Mouse (Mus musculus) stomach, embryonic 15.5 days (tissue): ENCODE data around the gene Spast. TPM values are rescaled to one million over a fixed set of nuclear protein-coding genes. Genes with fewer than 3 reads are reported as not detected.
"Not testable (repeated sequence)": the region's sequence is repeated elsewhere in the genome, so short reads cannot be mapped to it uniquely, and the experiment has no call there.

Source experiments
- ATAC-seq: fragments of 200-750 bp; cut with Nextera tagmentation; 2 replicates; pipeline ENCODE4 v1.8.0; 2017; ENCODE audit warnings: low read depth, moderate number of reproducible peaks, moderate TSS enrichment; ENCODE audit not compliant: insufficient read depth, low FRiP score
- H3K27ac ChIP-seq: fragments of 300-500 bp; sonication (generic); 2 replicates; pipeline ENCODE4 v1.5.1; 2015; ENCODE audit warnings: mild to moderate bottlenecking, inconsistent platforms
- H3K27me3 ChIP-seq: fragments of 300-500 bp; sonication (generic); replicated peaks from 2 replicates; pipeline ENCODE4 v1.6.1; 2015; ENCODE audit warnings: inconsistent platforms
- H3K36me3 ChIP-seq: fragments of 300-500 bp; sonication (generic); 2 replicates; pipeline ENCODE4 v1.6.1; 2015; ENCODE audit warnings: inconsistent platforms
- H3K4me1 ChIP-seq: fragments of 300-500 bp; sonication (generic); 2 replicates; pipeline ENCODE4 v1.6.1; 2015; ENCODE audit warnings: inconsistent platforms
- H3K4me2 ChIP-seq: fragments of 300-500 bp; sonication (generic); 2 replicates; pipeline ENCODE4 v1.6.1; 2015; ENCODE audit warnings: mild to moderate bottlenecking, inconsistent platforms
- H3K4me3 ChIP-seq: fragments of 300-500 bp; sonication (generic); replicated peaks from 2 replicates; pipeline ENCODE4 v1.5.1; 2015; ENCODE audit warnings: inconsistent platforms
- H3K9ac ChIP-seq: fragments of 300-500 bp; sonication (generic); 2 replicates; pipeline ENCODE4 v1.6.1; 2015; ENCODE audit warnings: inconsistent platforms
- H3K9me3 ChIP-seq: fragments of 300-500 bp; sonication (generic); 2 replicates; pipeline ENCODE4 v1.6.1; 2016; ENCODE audit warnings: inconsistent platforms
- WGBS: fragments of 180-500 bp; shearing (Covaris S2); methylation state at CpG from one replicate; pipeline ENCODE4 v1.1.7; 2015; 5-methylcytosine and 5-hydroxymethylcytosine counted together
- polyA plus RNA-seq: library from polyadenylated mRNA; unstranded; fragments of >200 nt; fragmentation: Nextera tagmentation; extraction: Ambion mirVana; gene quantifications from 2 replicates; pipeline ENCODE4 v1.2.1, GENCODE M21; 2015

The Spast gene
- polyA plus RNA-seq: 15.9 and 16.9 TPM in 2 replicates

DNA sequence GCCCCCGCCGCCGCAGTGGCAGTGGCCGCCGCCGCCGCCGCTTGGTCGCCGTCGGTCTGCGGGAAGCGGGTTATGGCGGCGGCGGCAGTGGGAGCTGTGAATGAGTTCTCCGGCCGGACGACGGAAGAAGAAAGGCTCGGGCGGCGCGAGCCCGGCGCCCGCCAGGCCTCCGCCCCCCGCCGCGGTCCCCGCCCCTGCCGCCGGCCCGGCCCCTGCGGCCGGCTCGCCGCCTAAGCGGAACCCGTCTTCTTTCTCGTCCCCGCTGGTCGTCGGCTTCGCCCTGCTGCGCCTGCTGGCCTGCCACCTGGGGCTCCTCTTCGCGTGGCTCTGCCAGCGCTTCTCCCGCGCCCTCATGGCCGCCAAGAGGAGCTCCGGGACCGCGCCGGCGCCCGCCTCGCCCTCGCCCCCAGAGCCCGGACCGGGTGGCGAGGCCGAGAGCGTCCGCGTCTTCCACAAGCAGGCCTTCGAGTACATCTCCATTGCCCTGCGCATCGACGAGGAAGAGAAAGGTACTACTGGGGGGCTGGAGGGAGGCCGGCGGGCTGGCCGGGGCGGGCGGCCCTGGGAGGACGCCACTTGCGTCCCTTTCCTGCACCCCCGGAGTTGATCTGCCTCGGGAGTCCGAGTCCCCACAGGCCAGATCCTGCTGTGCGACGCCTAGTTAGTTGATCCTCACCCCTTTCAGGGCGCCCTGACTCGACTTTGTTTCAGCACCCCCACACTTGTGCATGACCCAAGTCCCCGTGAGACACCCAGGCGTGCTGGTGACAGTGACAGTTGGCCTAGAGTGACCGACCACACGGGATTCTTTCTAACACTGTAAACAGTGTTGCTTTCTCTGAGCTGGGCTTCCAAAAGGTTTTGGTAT lies at the start of gene Spast:
Gene Spast, plus strand, starts transcription at position 51 of the 868 bp plus-strand sequence.
- H3K27me3 ChIP-seq: no peaks in the 10 kb centered on the region
- H3K27ac ChIP-seq: peak within 1 kb of the TSS; percentile 98
- peak; percentile 88 for ATAC-seq
- peaks cover 10% of the 10 kb centered on the region; the same call in 1 of the 2 replicates for H3K4me1 ChIP-seq
- WGBS: under 1% methylated on average over 85 of the region's 90 CpGs
- H3K36me3 ChIP-seq: no peaks in the 10 kb centered on the region
- H3K9ac ChIP-seq: peak within 1 kb of the TSS; percentile 88
- H3K4me2 ChIP-seq: peak within 1 kb of the TSS; percentile 60
- H3K9me3 ChIP-seq: no peaks in the 10 kb centered on the region
- H3K4me3 ChIP-seq: peak within 1 kb of the TSS; percentile 96

DNA sequence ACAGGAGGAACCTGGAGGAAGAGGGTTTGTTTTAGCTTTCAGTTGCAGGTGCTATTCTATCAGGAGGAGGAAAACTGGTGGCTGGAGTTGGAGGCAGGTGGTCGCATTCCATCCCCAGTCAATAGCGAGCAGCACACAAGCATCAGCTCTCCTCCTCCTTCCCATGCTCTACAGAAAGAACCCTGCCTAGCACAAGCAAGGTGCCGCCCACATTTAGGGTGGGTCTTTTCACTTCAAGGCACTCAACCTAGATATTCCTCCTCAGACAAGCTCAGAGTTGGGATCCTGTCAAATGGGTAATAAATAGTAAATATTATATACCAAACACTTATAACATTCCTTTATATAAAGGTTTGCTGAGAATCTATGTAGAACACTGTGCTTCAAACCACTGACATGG lies 48.6 kb upstream of the Spast start:
- H3K36me3 ChIP-seq: no peaks in the 10 kb centered on the region
- no peaks in the 10 kb centered on the region for H3K9me3 ChIP-seq
- no peak for ATAC-seq
- no peak overlapping the region for H3K4me2 ChIP-seq
- 67% methylated on average over 3 of the region's 3 CpGs for WGBS
- no peaks in the 10 kb centered on the region for H3K27me3 ChIP-seq
- H3K4me3 ChIP-seq: no peak overlapping the region
- H3K9ac ChIP-seq: no peak overlapping the region
- H3K27ac ChIP-seq: no peak overlapping the region
- peaks cover 3% of the 10 kb centered on the region for H3K4me1 ChIP-seq

DNA sequence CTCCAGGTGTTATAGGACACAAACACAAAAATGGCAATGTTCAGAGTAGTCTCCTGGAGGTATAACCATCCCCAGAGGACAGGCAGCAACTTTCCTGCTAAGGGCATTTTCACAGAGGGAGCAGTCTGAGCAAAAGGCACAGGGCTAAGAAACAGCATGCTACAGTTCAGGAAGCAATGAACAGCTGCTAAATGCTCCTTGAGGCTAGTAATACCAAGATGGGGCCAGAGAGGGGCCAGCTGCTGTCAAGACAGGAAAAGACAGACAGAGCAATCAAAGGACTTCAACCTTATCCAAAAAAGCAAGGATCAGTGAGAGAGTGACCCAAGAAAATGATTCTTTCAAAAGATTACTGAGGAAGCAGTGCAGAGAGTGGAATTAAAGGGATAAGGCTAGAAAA lies 47.9 kb upstream of the Spast start:
- Histone ChIP-seq H3K4me2 (no peak overlapping the region), H3K4me1 (peaks cover 3% of the 10 kb centered on the region), H3K27me3 (no peaks in the 10 kb centered on the region), H3K36me3 (no peaks in the 10 kb centered on the region), H3K27ac (no peak overlapping the region), H3K9ac (no peak overlapping the region), H3K9me3 (no peaks in the 10 kb centered on the region), H3K4me3 (no peak overlapping the region)
- no peak for ATAC-seq

DNA sequence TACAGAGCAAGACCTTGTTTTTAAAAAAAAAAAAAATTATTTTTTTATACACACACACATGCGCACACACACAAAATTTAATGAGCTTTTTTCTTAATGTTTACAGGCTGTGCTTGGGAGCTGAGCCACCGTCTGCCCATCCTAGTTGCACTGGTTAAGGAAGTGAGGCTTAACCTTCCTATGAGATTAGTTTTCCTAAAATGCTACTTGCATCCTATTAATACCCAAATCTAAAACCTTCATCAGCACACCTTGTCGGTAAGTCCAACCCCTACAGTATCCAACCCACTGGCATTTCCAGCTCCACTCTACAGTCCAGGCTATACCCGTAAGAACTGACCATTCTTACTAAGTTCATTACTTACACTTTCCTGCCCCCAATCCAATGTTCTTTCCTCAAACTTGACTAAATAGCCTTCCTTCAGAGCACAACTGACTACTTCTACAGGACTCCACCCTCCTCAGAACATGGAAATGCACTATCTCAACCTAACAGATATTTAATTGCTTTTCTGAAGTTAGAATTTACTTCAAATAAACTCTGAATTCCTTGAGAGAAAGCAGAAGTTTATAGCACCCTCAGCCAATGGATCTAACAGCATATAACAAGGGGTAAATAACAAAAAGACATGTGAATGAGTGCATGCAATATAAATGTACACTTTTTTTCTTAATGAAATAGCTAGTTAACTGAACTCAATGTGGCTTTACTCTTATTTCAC lies 47.0 kb upstream of the Spast start:
- H3K27me3 ChIP-seq: no peaks in the 10 kb centered on the region
- peaks cover 3% of the 10 kb centered on the region for H3K4me1 ChIP-seq
- 76% methylated on average over 4 of the region's 4 CpGs for WGBS
- H3K4me3 ChIP-seq: no peak overlapping the region
- H3K27ac ChIP-seq: no peak overlapping the region
- no peak overlapping the region for H3K9ac ChIP-seq
- H3K36me3 ChIP-seq: no peaks in the 10 kb centered on the region
- H3K4me2 ChIP-seq: no peak overlapping the region
- H3K9me3 ChIP-seq: no peaks in the 10 kb centered on the region
- no peak for ATAC-seq

DNA sequence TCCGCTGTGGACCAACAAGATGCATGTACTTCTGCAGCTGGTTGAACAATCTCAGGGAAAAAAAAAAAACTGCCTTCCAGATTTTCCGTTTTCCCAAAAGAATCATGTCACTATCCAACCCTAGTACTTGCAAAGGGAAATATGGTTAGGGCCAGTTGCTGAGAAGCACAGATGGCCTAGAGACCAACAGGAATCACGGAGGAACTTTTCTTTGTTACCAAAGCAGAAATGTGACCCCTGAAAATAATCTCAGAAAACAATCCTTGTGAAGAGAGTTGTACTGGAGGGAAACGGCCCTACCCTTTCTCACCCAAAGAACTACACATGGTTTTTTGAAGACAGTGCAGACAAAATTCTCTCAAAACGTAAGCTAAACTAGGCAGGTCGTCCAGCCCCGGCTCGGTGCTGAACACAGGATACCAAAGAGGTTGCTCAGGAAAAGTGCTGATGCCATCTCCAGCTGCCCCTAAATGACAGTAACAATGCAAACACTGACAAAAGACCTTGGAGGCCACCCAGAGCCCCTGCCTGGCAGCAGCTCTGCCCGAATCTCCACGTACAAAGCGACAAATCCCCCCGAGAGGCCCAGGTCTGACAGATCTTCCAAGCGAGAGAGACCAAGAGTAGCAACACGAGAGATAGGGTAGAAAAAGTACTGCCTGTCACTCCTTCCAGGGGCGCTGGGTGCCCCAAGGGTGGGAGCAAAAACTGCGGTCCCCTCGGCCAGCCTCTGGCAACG lies 44.9 kb upstream of the Spast start:
- Histone ChIP-seq H3K4me2 (peak overlapping the region; percentile 60), H3K4me1 (peaks cover 3% of the 10 kb centered on the region), H3K9ac (peak overlapping the region; percentile 95), H3K9me3 (no peaks in the 10 kb centered on the region), H3K36me3 (no peaks in the 10 kb centered on the region; the same call in 1 of the 2 replicates), H3K4me3 (peak overlapping the region; percentile 91), H3K27ac (peak overlapping the region; percentile 99), H3K27me3 (no peaks in the 10 kb centered on the region)
- WGBS: 2% methylated on average over 18 of the region's 18 CpGs
- ATAC-seq: 0 out of 2 replicates have a peak, but pooled peaks have one; percentile 0

DNA sequence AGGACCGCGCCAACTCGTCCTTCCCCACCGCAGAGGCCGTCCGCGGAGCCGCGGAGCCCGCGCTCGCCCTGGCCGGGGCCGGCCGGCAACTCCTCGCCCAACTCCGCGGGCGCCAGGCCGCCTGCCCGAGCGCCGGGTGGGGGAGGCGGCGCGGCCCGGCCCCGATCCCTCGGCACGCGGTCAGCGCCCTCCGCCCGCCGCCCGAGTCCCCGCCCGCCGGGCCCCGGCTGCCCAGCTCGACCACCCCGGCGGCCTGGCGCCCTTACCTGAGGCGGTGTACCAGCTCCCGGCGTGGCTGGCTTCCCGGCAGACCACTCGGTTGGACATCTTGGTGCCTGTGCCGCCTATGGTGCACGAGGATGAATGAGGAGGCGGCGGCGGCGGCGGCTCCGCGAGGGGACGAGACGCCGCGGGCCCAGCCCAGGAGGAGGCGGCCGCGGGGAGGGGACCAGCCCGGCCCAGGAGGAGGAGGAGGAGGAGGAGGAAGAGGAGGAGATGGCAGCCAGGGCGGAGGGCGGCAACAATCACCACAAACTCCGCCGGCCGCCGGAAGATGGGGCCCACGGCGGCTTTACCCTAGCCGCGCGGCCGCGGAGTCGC lies 44.3 kb upstream of the Spast start:
- Histone ChIP-seq H3K9me3 (no peaks in the 10 kb centered on the region), H3K27me3 (no peaks in the 10 kb centered on the region), H3K27ac (peak overlapping the region; percentile 99), H3K36me3 (no peaks in the 10 kb centered on the region; the same call in 1 of the 2 replicates), H3K4me2 (peak overlapping the region; percentile 60), H3K9ac (peak overlapping the region; percentile 95), H3K4me3 (peak overlapping the region; percentile 91), H3K4me1 (peaks cover 3% of the 10 kb centered on the region)
- ATAC-seq: peak; percentile 92
- WGBS: under 1% methylated on average over 49 of the region's 80 CpGs

DNA sequence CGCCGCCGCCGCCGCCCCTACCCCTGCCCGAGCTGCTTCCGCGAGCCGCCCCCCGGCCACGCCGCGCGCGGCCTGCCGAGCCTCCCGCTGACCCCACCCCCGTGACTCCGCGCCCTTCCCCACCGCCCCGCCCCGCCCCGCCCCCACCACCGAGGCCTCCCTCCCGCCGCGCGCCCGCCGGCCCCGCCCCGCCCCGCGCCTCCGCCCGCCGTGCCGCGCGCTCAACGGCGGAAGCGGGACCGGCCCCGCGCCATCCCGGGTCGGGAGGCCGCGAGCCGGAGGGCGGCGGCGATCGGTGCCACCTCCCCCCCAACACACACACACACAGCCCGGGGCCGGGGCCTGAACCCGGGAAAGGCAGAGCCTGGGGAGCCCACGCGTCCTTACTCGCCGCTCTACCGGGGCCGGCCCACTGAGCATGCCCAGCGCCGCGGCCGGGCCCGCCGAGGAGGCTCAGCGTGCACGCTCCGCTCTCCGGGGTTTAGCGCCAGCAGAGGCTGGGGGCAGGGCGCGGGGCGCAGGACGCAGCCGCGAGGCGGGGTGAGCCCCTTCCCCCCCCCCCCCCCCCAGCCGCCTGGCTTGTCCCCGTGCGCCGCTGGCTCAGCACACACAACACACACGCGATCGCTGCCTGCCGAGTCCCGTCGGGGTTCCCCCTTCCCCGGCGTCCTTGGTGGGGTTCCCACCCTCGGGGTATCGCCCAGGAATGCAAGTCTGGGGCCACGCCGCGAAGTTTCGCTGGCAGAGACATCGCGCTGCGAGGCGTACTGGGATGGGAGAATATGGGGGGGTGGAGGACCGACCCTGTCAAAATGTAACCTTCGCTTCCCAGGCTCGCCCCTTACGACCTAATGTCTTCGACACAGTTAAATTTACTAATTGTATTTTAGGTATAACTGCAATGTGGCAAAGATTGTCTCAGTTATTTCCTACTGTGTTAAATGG lies 43.5 kb upstream of the Spast start, which contains the start of gene Memo1:
Gene Memo1, minus strand, starts transcription at position 496 of the 945 bp plus-strand sequence.
- peak within 1 kb of the TSS; percentile 78 for H3K4me2 ChIP-seq
- WGBS: 0% methylated on average over 55 of the region's 110 CpGs
- no peaks in the 10 kb centered on the region; the same call in 1 of the 2 replicates for H3K36me3 ChIP-seq
- H3K27ac ChIP-seq: peak within 1 kb of the TSS; percentile 99
- peak; percentile 89 for ATAC-seq
- H3K9ac ChIP-seq: peak within 1 kb of the TSS; percentile 95
- no peaks in the 10 kb centered on the region for H3K27me3 ChIP-seq
- no peaks in the 10 kb centered on the region for H3K9me3 ChIP-seq
- H3K4me3 ChIP-seq: peak within 1 kb of the TSS; percentile 91
- H3K4me1 ChIP-seq: peaks cover 3% of the 10 kb centered on the region

DNA sequence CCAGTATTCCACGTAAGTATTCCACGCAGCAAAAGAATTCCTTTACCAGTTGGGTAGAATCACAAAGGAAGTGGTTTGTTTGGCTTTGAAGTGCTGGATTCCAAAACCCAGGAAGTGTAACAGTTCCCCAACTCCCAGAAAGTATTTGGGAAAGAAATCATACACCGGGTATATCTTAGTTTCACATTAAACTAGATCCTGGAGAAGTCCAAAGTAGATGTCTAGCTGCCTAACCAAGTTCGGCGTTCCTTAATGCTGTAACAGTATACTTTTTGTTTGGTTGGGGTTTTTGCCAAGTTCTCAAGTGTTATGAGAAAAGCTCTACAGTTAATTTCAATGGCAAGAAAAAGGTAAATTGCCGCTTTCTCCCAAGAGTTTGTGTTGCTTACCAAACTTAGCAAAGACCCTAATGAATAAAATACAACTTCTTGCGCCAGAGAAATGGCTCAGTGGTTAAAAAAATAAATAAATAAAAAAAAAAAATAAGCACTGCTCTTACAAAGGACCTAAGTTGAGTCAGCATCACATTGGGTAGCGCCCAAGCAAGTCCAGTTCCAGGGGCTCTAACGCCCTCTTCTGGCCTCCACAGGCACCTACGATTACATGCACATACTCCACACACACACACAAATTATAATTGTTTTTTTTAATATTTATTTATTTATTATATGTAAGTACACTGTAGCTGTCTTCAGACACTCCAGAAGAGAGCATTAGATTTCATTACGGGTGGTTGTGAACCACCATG lies 42.5 kb upstream of the Spast start:
- no peaks in the 10 kb centered on the region; the same call in 1 of the 2 replicates for H3K4me1 ChIP-seq
- no peaks in the 10 kb centered on the region for H3K27me3 ChIP-seq
- peak overlapping the region; percentile 91 for H3K4me3 ChIP-seq
- H3K9me3 ChIP-seq: no peaks in the 10 kb centered on the region
- 39% methylated on average over 11 of the region's 11 CpGs for WGBS
- no peak for ATAC-seq
- peaks cover 2% of the 10 kb centered on the region for H3K36me3 ChIP-seq
- H3K9ac ChIP-seq: peak overlapping the region; percentile 95; the same call in 1 of the 2 replicates
- H3K4me2 ChIP-seq: peak overlapping the region; percentile 78
- peak overlapping the region; percentile 99 for H3K27ac ChIP-seq

DNA sequence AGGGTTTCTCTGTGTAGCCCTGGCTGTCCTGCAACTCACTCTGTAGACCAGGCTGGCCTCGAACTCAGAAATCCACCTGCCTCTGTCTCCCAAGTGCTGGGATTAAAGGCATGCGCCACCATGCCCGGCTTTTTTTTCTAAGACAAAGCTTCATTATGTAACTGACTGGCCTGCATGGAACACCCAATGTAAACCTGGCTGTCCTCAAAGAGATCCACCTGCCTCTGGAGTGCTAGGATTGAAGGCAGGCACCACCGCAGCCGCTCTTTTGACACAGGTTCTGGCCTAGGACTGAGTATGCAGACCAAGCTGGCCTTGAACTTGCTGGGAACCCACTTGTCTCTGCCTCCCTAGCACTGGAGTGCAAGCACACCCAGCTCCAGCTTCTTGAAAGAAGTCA lies 41.8 kb upstream of the Spast start:
- WGBS: 83% methylated on average over 5 of the region's 5 CpGs
- not testable (repeated sequence) for H3K4me1 ChIP-seq, H3K4me3 ChIP-seq, H3K9me3 ChIP-seq, H3K36me3 ChIP-seq, H3K27ac ChIP-seq, H3K27me3 ChIP-seq, ATAC-seq, H3K9ac ChIP-seq, H3K4me2 ChIP-seq

DNA sequence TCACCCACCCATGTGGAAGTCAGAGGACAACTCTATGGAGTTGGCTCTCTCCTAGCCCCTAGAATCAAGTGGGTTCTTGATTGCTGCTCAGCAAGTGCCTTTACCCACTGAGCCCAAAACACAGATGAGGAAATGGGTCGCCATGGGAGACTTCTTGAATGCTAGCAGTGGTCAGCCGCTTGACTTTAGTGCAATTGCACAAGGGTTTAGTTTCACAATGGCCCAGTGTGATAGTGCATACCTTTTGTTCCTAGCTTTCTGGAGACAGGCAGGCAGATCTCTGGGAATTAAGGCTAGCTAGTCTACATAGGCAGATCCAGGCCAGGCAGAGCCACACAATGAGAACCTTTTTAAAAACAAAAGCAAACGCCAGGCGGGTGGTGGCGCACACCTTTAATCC lies 38.7 kb upstream of the Spast start:
- no peaks in the 10 kb centered on the region for H3K9me3 ChIP-seq
- 91% methylated on average over 5 of the region's 5 CpGs for WGBS
- H3K27ac ChIP-seq: no peak overlapping the region
- no peak overlapping the region for H3K9ac ChIP-seq
- H3K4me3 ChIP-seq: no peak overlapping the region
- H3K4me2 ChIP-seq: no peak overlapping the region
- no peaks in the 10 kb centered on the region for H3K4me1 ChIP-seq
- no peak for ATAC-seq
- no peaks in the 10 kb centered on the region for H3K27me3 ChIP-seq
- H3K36me3 ChIP-seq: peaks cover 4% of the 10 kb centered on the region
